Mouse (Mus musculus) inflammation-experienced regulatory T-cells (primary cell): ENCODE data around the gene Lcor. TPM values are rescaled to one million over a fixed set of nuclear protein-coding genes. Genes with fewer than 3 reads are reported as not detected.

Experiments used
- polyA plus RNA-seq, 2 experiments: library from polyadenylated mRNA; unstranded; fragments of 100-300 nt; shearing (Covaris generic); gene quantifications; one replicate each; pipeline ENCODE4 v1.2.1; 2017

Gene Lcor
- 10 to 100 TPM; 11.1 to 15.5 TPM for polyA plus RNA-seq

GRCm38 (mm10) chr19:41482190-41482908, at the start of gene Lcor:
Lcor (plus strand) TSS chr19:41482637.

DNA sequence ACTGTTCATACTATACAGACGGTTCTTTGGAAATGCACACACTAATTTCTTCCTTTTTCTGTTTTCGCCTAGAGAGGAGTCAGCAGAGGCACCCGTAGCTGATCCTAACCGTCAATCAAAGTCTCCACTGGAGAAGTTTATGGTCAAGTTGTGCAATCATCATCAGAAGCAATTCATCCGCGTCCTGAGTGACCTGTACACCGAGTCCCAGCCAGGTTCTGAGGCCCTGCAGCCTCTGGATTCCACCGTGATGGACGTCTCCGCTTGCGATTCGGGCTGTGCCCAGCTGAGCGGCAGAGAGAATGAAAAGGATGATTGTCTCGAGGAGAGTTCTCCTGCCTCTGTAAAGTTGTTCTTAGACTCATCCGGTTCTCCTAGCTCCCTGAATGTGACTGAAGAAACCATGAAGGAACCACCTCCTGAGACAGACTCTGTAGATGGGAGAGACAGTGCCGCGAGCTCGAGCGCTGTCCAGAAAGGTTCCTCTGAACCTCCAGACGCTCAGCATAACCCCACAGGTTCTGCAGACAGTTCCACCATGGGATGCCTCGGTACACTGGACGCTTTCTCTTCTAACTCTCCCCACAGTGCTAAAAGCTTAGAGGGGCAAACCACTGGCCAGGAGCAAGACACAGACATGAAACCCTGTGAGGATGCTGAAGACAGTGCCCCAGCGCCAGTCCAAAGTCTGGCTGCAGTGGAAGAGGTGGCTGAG, 99.4 kb downstream of the Lcor start, which contains the start of gene Gm340:
Gm340 (plus strand) TSS at position 665 of the 715 bp plus-strand sequence.

Other genes with a start within 250 kb of the Lcor start
- gene Tm9sf3, start 218.6 kb upstream of the Lcor start, polyA plus RNA-seq, result 100 to 1,000 TPM; 272 to 306 TPM
- 10 to 100 TPM in 1 of 2 experiments, 1 to 10 TPM in 1; 4.4 to 32.2 TPM for gene Pik3ap1, start 97.5 kb upstream of the Lcor start, polyA plus RNA-seq
- gene Gm340, start 99.7 kb downstream of the Lcor start, polyA plus RNA-seq, result 1 to 10 TPM; 2.7 to 4.6 TPM